Mouse (Mus musculus) adrenal gland, postnatal 14 days (tissue): ENCODE data around the gene Ppp1r16b. TPM values are rescaled to one million over a fixed set of nuclear protein-coding genes. Genes with fewer than 3 reads are reported as not detected.

Source experiments
- DNase-seq: peaks from one replicate; pipeline ENCODE4 v3.0.0; 2021; ENCODE audit warnings: mixed read lengths
- total RNA-seq: library from RNA; stranded (reverse); gene quantifications from 2 replicates; pipeline ENCODE4 v1.2.3, GENCODE M21; 2021

Gene Ppp1r16b
- total RNA-seq, 1 experiment from 2014 or later = 11.5 TPM

GRCm38 (mm10) chr2:158692191-158692590 is 27.0 kb downstream of the Ppp1r16b start:
- DNase-seq = no peak

- DNase-seq = no peak
Measured at GRCm38 (mm10) chr2:158695811-158696210, 30.6 kb downstream of the Ppp1r16b start.

- no peak for DNase-seq
Measured at GRCm38 (mm10) chr2:158696451-158696850, 31.3 kb downstream of the Ppp1r16b start.

GRCm38 (mm10) chr2:158699908-158700307 is 34.7 kb downstream of the Ppp1r16b start:
- DNase-seq = no peak

- no peak for DNase-seq
Measured at GRCm38 (mm10) chr2:158700535-158701256, 35.5 kb downstream of the Ppp1r16b start.

- no peak for DNase-seq
Measured at GRCm38 (mm10) chr2:158701505-158701904, 36.3 kb downstream of the Ppp1r16b start.

GRCm38 (mm10) chr2:158702176-158702575 is 37.0 kb downstream of the Ppp1r16b start:
- DNase-seq = no peak

GRCm38 (mm10) chr2:158704720-158705119 is 39.5 kb downstream of the Ppp1r16b start:
- no peak for DNase-seq

GRCm38 (mm10) chr2:158705529-158705928 is 40.3 kb downstream of the Ppp1r16b start:
- no peak for DNase-seq

GRCm38 (mm10) chr2:158706704-158707408 is 41.7 kb downstream of the Ppp1r16b start:
- no peak for DNase-seq

GRCm38 (mm10) chr2:158708121-158708520 is 42.9 kb downstream of the Ppp1r16b start:
- no peak for DNase-seq

- peak; percentile 70 for DNase-seq
Measured at GRCm38 (mm10) chr2:158711929-158712751, 46.9 kb downstream of the Ppp1r16b start.

GRCm38 (mm10) chr2:158714826-158715225 is 49.6 kb downstream of the Ppp1r16b start:
- no peak for DNase-seq

GRCm38 (mm10) chr2:158716066-158716465 is 50.9 kb downstream of the Ppp1r16b start:
- DNase-seq = no peak

GRCm38 (mm10) chr2:158717551-158718418 is 52.6 kb downstream of the Ppp1r16b start:
- DNase-seq = no peak

GRCm38 (mm10) chr2:158718816-158719549 is 53.8 kb downstream of the Ppp1r16b start:
- no peak for DNase-seq

GRCm38 (mm10) chr2:158720715-158721370 is 55.6 kb downstream of the Ppp1r16b start:
- DNase-seq = no peak

GRCm38 (mm10) chr2:158721481-158721880 is 56.3 kb downstream of the Ppp1r16b start:
- no peak for DNase-seq

- no peak for DNase-seq
Measured at GRCm38 (mm10) chr2:158722135-158722534, 56.9 kb downstream of the Ppp1r16b start.

GRCm38 (mm10) chr2:158722991-158723551 is 57.9 kb downstream of the Ppp1r16b start:
- peak; percentile 37 for DNase-seq
